Mouse (Mus musculus): ENCODE measurements around the gene Ncoa4.
A peak's percentile ranks its signal among the peaks of the same experiment; 100 is the strongest.

Gene Ncoa4

DNA sequence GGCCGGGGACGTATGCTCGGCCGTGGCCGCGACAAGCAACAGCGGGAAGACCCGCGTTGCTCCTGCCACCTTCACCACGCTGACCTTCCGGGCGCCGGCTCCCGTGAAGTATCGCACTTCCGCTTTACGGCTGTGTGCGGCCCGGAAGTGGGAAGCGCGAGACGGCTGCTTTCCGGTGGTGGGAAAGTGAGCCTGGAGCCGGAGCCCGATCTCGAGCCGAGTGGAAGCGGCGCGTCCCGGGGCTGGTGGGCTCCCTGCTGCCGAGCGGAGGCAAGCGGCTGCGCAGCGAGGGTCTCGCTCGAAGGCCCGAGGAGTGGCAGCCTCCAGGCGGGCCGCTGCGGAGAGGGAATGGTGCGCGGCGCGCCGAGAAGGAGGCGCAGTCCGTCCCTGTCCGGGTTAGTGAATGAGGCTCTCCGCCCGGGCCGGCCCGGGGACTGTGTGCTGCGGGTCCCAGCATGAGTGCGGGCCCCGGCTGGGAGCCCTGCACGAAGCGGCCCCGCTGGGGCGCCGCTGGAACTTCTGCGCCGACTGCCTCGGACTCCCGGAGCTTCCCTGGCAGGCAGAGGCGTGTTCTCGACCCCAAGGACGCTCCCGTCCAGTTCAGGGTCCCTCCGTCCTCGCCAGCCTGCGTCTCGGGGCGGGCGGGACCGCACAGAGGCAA lies 42.3 kb downstream of the Ncoa4 start, which contains the start of the genes Timm23 and Parg:
Gene Timm23 (minus strand): TSS at position 108 of the 661 bp plus-strand sequence.
Gene Parg (plus strand): TSS at position 159 of the 661 bp plus-strand sequence.
- peak; percentile 85 for DNase-seq (ENCODE audit: low read depth)

DNA sequence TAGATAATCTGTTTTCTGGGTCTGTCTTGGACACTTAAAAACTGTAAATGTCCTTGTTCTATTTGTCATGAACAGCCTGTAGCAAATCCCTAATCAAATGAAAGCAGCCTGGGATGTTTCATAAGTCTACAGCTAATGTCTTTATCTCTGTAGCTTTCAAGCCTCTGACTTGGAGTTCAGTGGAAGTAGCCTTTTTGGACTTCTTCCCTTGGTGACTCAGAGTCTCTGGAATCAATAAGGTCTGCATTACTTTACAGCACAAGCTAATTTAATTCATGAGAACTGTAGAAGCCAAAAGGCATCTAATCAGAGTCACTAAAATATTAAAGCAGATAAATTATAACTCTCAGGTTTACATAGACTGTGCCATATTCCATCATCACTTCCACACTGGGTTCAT lies 66.9 kb downstream of the Ncoa4 start:
- DNase-seq (ENCODE audit: low read depth) = peak; percentile 65

DNA sequence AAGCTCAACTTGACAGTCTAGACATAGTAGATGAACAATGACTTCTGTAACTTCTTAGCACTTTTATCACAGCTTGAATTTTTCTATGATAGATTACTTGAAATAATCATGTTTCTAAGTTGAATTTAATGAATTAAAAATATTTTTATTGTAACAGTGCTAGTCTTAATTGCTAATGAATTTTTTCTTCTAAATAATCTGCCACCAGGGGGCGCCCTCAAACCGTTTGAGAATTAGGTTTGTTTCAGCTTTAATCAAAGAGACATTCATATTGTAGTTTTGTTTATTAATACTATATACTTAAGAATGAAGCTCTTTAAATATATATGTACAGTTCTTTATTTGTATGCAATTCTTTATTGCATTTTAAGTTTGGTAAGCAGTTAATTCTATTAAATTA lies 69.3 kb downstream of the Ncoa4 start:
- DNase-seq (ENCODE audit: low read depth) = peak; percentile 75

Data from NIH3T3 (cell line).